Mouse (Mus musculus): ENCODE data around the gene Micu1.

Gene Micu1

DNA sequence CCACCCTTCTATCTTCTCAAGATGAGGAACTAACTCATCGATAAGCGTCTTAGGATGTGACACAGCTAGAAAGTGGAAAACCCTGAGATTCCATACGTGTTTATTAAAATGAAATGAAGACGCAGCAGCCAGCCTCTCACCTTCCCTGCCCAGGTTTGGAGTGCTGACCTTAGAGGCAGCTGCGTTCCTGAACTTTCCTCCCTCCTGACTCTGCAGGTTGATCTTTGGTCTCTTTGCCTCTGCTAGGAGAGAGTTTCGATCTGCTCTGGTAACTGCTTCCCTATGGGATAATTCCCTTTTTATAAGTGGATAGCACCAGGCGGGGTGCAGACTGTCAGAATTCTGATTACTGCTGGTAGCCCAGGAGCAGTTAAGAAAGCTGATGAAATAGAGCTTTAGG is 178.6 kb downstream of the Micu1 start:
- in situ Hi-C loops (cut with MboI, MseI), result loop anchor here (25.0 kb wide), 1 partner anchor 1419 kb away; no protein-coding TSS in a partner anchor

GRCm38 (mm10) chr10:59884327-59885173 is 182.3 kb downstream of the Micu1 start:
- in situ Hi-C loops (cut with MboI, MseI), result loop anchor here (25.0 kb wide), 1 partner anchor 1422 kb away; no protein-coding TSS in a partner anchor

DNA sequence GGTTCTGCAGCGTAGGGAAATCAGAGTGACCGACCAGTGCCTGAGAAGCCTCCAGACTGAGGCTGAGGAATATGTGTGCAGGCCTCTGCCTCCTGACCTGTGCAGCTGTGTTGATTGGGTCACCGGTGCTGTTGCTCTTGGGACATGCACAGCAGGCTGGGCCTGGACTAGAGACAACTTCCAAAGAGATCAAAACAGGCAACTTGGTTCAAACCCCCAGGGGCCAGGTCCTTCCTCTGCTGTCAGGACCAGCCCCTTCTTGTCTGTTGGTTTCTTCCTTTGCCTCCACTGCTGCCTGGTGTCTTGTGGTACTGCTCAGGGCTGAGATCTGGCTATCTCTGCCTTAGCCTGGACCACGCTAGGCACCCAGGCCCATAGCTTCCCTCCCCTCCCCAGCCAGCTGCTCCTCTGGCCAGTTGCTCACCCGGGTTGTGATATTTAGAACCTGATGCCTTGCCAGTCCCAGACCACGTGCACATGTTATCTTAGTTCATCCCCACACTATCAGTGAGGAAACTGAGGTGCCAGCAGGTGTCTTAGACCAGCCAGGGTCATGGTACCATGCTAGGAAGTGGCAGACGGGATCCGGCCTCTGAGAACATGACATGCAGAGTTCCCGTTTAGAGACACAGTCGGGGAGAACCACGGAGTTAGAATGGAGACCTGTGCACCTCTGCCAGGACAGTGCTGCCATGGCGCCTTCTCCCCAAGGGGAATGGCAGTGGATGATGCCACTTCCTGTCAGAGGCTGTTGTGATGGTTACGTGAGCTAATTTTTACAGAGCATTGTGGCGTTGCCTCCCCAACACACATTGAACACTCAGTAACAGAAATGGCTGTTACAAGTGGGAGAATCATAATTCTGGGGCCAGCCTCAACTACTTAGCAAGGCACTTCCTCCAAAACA is 183.2 kb downstream of the Micu1 start:
- in situ Hi-C loops (cut with MboI, MseI), result loop anchor here (25.0 kb wide), 1 partner anchor 1423 kb away; no protein-coding TSS in a partner anchor

GRCm38 (mm10) chr10:59886081-59886466 is 183.8 kb downstream of the Micu1 start:
- in situ Hi-C loops (cut with MboI, MseI), result loop anchor here (25.0 kb wide), 1 partner anchor 1424 kb away; no protein-coding TSS in a partner anchor

- in situ Hi-C loops (cut with MboI, MseI), result loop anchor here (25.0 kb wide), 1 partner anchor 1425 kb away; no protein-coding TSS in a partner anchor
These were observed 185.2 kb downstream of the Micu1 start for GRCm38 (mm10) chr10:59887432-59887831.

DNA sequence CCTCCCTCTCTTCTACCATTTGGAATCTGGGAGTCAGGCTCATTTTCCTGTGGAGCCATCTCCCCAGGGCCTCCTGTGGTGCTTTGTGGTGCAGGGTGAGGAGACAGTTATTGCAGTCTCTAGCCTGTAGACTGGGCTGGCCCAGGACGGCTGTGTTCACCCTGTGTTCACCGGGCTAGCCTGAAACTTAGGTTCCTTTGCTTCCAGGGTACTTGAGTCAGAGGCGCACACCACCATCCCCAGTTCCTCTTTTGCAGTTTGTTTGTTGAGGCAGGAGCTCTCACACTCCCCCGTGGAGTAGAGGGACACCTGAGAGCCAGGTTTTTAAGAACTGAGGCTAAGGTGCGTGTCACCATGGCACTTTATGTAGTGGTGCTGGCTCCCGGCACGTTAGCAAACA is 187.1 kb downstream of the Micu1 start:
- in situ Hi-C loops (cut with MboI, MseI), result loop anchor here (25.0 kb wide), 1 partner anchor 1427 kb away; no protein-coding TSS in a partner anchor

- in situ Hi-C loops (cut with MboI, MseI), result loop anchor here (25.0 kb wide), 1 partner anchor 1428 kb away; no protein-coding TSS in a partner anchor
These were observed 187.9 kb downstream of the Micu1 start for GRCm38 (mm10) chr10:59889953-59890751.

GRCm38 (mm10) chr10:59892977-59893376 is 190.7 kb downstream of the Micu1 start:
- in situ Hi-C loops (cut with MboI, MseI), result loop anchor here (25.0 kb wide), 1 partner anchor 1431 kb away; no protein-coding TSS in a partner anchor

- in situ Hi-C loops (cut with MboI, MseI), result loop anchor here (5.0 to 25.0 kb wide), 2 partner anchors 108 to 1432 kb away; partner anchors contain the start of genes Anapc16 and Ascc1
These were observed 192.2 kb downstream of the Micu1 start for GRCm38 (mm10) chr10:59894251-59895160.

DNA sequence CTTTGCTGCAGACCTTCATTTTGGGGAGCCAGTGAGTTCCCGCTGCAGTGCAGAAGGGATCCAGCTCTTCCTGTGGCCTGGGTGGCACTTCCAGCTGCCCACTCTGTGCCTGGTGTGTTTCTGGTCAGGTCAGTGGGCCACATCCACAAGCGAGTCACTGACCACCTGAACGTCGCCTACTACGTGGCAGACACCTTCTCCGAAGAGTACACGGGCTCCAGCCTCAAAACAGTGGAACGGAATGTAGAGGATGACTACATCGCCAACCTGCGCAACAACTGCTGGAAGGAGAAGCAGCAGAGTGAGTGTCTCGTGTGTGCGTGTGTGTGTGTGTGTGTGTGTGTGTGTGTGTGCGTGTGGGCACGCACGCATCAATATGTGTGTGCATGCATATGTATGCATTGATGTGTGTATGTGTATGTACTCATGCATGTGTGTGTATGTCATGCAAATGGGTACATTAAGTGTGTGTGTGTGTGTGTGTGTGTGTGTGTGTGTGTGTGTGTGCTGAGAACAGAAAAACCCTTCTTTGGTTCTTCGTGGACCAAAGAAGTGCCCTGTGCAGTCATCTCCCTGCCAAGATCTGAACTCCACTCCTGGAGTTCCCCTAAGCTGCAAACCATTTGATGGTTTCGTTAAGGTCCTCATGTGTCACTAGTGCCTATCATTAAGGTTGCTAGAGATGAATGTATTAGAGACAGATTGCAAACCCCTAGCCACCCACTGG is 193.3 kb downstream of the Micu1 start:
- in situ Hi-C loops (cut with MboI, MseI), result loop anchor here (5.0 to 25.0 kb wide), 2 partner anchors 107 to 1433 kb away; partner anchors contain the start of genes Anapc16 and Ascc1

- in situ Hi-C loops (cut with MboI, MseI), result loop anchor here (5.0 to 25.0 kb wide), 2 partner anchors 106 to 1434 kb away; partner anchors contain the start of genes Anapc16 and Ascc1
These were observed 193.9 kb downstream of the Micu1 start for GRCm38 (mm10) chr10:59896211-59896610.

- in situ Hi-C loops (cut with MboI, MseI), result loop anchor here (5.0 to 25.0 kb wide), 2 partner anchors 105 to 1435 kb away; partner anchors contain the start of genes Anapc16 and Ascc1
These were observed 194.6 kb downstream of the Micu1 start for GRCm38 (mm10) chr10:59896911-59897331.

DNA sequence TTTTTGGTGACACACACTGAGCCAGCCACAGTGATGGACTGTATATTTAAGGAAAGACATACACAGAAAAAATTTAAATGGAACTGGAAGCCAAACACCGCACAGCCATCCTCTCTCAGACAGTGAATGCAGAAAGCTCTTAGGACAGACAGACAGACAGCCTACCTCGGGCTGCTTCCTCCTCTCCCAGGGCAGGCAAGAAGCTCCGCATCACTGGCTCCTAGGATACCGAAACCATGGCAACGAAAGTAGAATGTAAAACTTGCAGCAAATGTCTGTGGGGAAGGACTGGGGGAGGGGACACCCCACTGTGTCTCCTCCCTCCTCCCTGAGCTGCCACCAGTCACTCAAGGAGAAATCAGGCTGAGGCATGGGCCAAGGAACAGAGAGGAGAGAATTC is 195.2 kb downstream of the Micu1 start:
- in situ Hi-C loops (cut with MboI, MseI), result loop anchor here (5.0 to 25.0 kb wide), 2 partner anchors 105 to 1435 kb away; partner anchors contain the start of genes Anapc16 and Ascc1

DNA sequence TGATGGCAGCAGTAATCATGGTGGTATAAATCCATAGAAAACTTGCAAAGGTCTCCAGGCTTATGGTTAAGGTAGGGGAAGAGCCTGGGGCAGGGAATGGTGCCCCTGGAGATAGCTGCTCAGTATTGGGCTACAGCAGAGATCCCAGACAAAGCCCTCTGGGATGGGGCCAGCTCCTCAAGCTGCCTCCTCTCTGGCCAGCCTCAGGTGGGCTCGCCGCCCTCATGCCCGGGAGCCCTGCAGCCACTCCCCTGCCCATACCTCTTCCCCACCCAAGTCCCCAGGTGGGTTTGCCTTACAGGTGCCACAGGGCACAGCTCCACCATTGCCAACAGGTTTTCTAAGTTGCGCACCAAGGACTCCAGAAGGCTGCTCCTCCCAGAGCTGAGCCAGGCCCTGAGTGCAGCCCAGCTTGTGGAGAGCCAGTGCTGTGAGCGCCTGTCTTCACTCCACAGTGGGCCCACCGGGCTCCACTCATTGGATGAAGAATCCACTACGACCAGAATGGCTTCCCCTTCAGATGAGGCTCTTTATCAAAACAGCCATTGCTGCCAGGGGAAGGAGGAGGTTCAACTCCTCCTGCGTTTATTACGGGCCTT is 196.0 kb downstream of the Micu1 start:
- in situ Hi-C loops (cut with MboI, MseI), result loop anchor here (5.0 to 25.0 kb wide), 2 partner anchors 104 to 1436 kb away; partner anchors contain the start of genes Anapc16 and Ascc1

GRCm38 (mm10) chr10:59898935-59899334 is 196.7 kb downstream of the Micu1 start:
- in situ Hi-C loops (cut with MboI, MseI), result loop anchor here (5.0 to 25.0 kb wide), 2 partner anchors 103 to 1437 kb away; partner anchors contain the start of genes Anapc16 and Ascc1

DNA sequence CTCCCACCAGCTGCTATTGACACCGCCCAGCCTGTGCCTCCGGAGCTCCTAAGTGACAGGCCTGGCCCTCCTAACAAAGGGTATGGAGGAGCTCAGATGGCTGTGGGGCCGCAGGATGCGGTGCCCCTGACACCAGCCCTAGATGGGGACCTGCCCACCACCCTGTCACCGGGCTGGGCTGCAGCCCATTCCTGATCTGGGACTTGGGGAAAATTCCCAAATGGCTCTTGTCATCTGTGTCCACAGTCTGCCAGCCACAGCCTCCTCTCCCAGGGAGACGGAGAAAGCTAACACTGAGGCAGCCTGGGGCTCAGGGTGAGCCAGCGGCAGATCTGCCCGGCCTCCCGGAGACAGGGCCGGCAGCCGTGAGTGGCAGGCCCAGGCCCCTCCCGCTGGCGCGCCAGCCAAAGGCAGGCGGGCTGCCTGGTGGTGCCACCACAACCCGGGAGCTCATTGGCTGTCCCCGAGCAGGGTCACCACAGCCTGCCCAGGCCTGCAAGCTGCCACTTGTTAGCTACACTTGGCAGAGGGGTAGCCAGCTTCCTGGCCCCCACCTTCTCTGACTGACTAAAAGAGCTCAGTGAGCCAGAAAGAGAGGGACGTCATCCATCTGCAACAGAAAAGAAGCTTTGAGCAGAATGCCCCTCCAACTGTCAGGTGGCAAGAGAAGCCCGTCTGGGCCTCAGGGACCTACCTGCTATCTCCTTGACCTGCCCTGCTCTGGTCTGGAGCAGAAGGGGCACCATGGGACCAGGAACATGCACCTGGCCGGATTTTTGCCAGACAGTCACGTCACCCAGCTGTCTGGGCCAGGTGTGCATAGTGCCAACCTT is 197.3 kb downstream of the Micu1 start:
- in situ Hi-C loops (cut with MboI, MseI), result loop anchor here (5.0 to 25.0 kb wide), 3 partner anchors 38 to 1437 kb away; partner anchors contain the start of genes Anapc16 and Ascc1

DNA sequence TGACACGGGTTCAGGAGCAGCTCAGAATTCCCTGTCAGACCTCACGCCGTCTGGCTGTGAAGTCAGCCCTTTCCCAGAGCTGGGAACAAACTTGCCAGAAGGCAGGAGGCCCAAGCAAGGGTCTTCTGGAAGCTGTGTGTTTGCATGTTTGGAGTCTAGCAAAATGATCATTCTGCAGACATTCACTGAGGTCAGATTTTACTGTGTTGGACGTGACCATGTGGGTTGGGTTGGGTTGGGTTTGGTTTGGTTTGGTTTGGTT is 197.8 kb downstream of the Micu1 start:
- in situ Hi-C loops (cut with MboI, MseI), result loop anchor here (5.0 kb wide), 1 partner anchor 37 kb away; no protein-coding TSS in a partner anchor
